Mouse (Mus musculus) lung, embryonic 15.5 days (tissue): ENCODE results near the gene Rpl19. TPM values are rescaled to one million over a fixed set of nuclear protein-coding genes. Genes with fewer than 3 reads are reported as not detected.

Experiments
- ATAC-seq: fragments of 200-750 bp; cut with Nextera tagmentation; 2 replicates; pipeline ENCODE4 v1.8.0; 2017; ENCODE audit warnings: moderate number of reproducible peaks, borderline replicate concordance; ENCODE audit not compliant: low FRiP score, low TSS enrichment; ENCODE audit errors: extremely low read depth
- H3K27ac ChIP-seq: fragments of 300-500 bp; sonication (generic); 2 replicates; pipeline ENCODE4 v1.5.1; 2015; ENCODE audit warnings: moderate library complexity, mild to moderate bottlenecking, inconsistent platforms
- H3K27me3 ChIP-seq: fragments of 300-500 bp; sonication (generic); 2 replicates; pipeline ENCODE4 v1.6.1; 2015; ENCODE audit warnings: inconsistent platforms
- H3K36me3 ChIP-seq: fragments of 300-500 bp; sonication (generic); 2 replicates; pipeline ENCODE4 v1.6.1; 2015; ENCODE audit warnings: inconsistent platforms
- H3K4me1 ChIP-seq: fragments of 300-500 bp; sonication (generic); 2 replicates; pipeline ENCODE4 v1.6.1; 2015; ENCODE audit warnings: inconsistent platforms
- H3K4me2 ChIP-seq: fragments of 300-500 bp; sonication (generic); 2 replicates; pipeline ENCODE4 v1.6.1; 2015; ENCODE audit warnings: inconsistent platforms, mild to moderate bottlenecking, moderate library complexity
- H3K4me3 ChIP-seq: fragments of 300-500 bp; sonication (generic); 2 replicates; pipeline ENCODE4 v1.5.1; 2015; ENCODE audit warnings: mild to moderate bottlenecking, inconsistent platforms
- H3K9ac ChIP-seq: fragments of 300-500 bp; sonication (generic); 2 replicates; pipeline ENCODE4 v1.6.1; 2015; ENCODE audit warnings: inconsistent platforms
- H3K9me3 ChIP-seq: fragments of 300-500 bp; sonication (generic); 2 replicates; pipeline ENCODE4 v1.6.1; 2016; ENCODE audit warnings: inconsistent platforms
- WGBS: fragments of 180-500 bp; shearing (Covaris S2); methylation state at CpG from one replicate; pipeline ENCODE4 v1.1.7; 2015; 5-methylcytosine and 5-hydroxymethylcytosine counted together
- polyA plus RNA-seq: library from polyadenylated mRNA; unstranded; fragments of >200 nt; fragmentation: Nextera tagmentation; extraction: Ambion mirVana; gene quantifications from 2 replicates; pipeline ENCODE4 v1.2.1, GENCODE M21; 2015

Rpl19 gene
- polyA plus RNA-seq: 1,039 and 1,081 TPM in 2 replicates

GRCm38 (mm10) chr11:98026570-98027296, at the start of gene Rpl19:
Gene Rpl19 (plus strand): TSS chr11:98026710.
- H3K4me3 ChIP-seq: peak within 1 kb of the TSS; percentile 94
- H3K9ac ChIP-seq: peak within 1 kb of the TSS; percentile 100
- H3K36me3 ChIP-seq: peaks cover 34% of the 10 kb centered on the region
- H3K4me1 ChIP-seq: peaks cover 17% of the 10 kb centered on the region
- H3K9me3 ChIP-seq: no peaks in the 10 kb centered on the region
- WGBS: under 1% methylated on average over 65 of the region's 69 CpGs
- no peaks in the 10 kb centered on the region for H3K27me3 ChIP-seq
- H3K4me2 ChIP-seq: peak within 1 kb of the TSS; percentile 71
- H3K27ac ChIP-seq: peak within 1 kb of the TSS; percentile 89
- ATAC-seq: peak; percentile 76

- Histone ChIP-seq H3K4me2 (no peak overlapping the region), H3K27ac (no peak overlapping the region), H3K4me1 (peaks cover 7% of the 10 kb centered on the region), H3K36me3 (no peaks in the 10 kb centered on the region), H3K9me3 (no peaks in the 10 kb centered on the region), H3K9ac (no peak overlapping the region), H3K27me3 (no peaks in the 10 kb centered on the region), H3K4me3 (no peak overlapping the region)
- no peak for ATAC-seq
- WGBS: 58% methylated on average over 5 of the region's 5 CpGs
These were observed 48.7 kb upstream of the Rpl19 start for GRCm38 (mm10) chr11:97977797-97978196.

GRCm38 (mm10) chr11:97978392-97978791, 48.1 kb upstream of the Rpl19 start:
- 78% methylated on average over 13 of the region's 13 CpGs for WGBS
- ATAC-seq: no peak
- H3K4me3 ChIP-seq: no peak overlapping the region

GRCm38 (mm10) chr11:97979824-97980495, 46.5 kb upstream of the Rpl19 start:
- WGBS: 65% methylated on average over 10 of the region's 10 CpGs
- no peaks in the 10 kb centered on the region for H3K36me3 ChIP-seq

More at GRCm38 (mm10) chr11:97978392-97978791, 48.1 kb upstream of the Rpl19 start:
- Histone ChIP-seq H3K36me3 (no peaks in the 10 kb centered on the region), H3K4me2 (no peak overlapping the region), H3K27me3 (no peaks in the 10 kb centered on the region; the same call in 1 of the 2 replicates), H3K9ac (no peak overlapping the region), H3K9me3 (no peaks in the 10 kb centered on the region), H3K27ac (no peak overlapping the region), H3K4me1 (peaks cover 7% of the 10 kb centered on the region)

GRCm38 (mm10) chr11:97980531-97980966, 46.0 kb upstream of the Rpl19 start:
- ATAC-seq: peak; percentile 43; the same call in 1 of the 2 replicates
- H3K9me3 ChIP-seq: no peaks in the 10 kb centered on the region
- H3K4me3 ChIP-seq: no peak overlapping the region
- 43% methylated on average over 9 of the region's 9 CpGs for WGBS
- H3K36me3 ChIP-seq: no peaks in the 10 kb centered on the region
- peaks cover 7% of the 10 kb centered on the region for H3K4me1 ChIP-seq
- H3K9ac ChIP-seq: no peak overlapping the region
- H3K4me2 ChIP-seq: no peak overlapping the region
- peaks cover 15% of the 10 kb centered on the region for H3K27me3 ChIP-seq
- H3K27ac ChIP-seq: no peak overlapping the region

More at GRCm38 (mm10) chr11:97979824-97980495, 46.5 kb upstream of the Rpl19 start:
- H3K4me2 ChIP-seq: no peak overlapping the region
- peaks cover 9% of the 10 kb centered on the region for H3K27me3 ChIP-seq
- H3K4me1 ChIP-seq: peaks cover 7% of the 10 kb centered on the region
- no peak overlapping the region for H3K4me3 ChIP-seq
- H3K9ac ChIP-seq: no peak overlapping the region
- no peaks in the 10 kb centered on the region for H3K9me3 ChIP-seq
- no peak overlapping the region for H3K27ac ChIP-seq
- ATAC-seq: no peak

- no peak for ATAC-seq
- H3K4me1 ChIP-seq: peaks cover 24% of the 10 kb centered on the region
- H3K9me3 ChIP-seq: no peaks in the 10 kb centered on the region
- 72% methylated on average over 9 of the region's 9 CpGs for WGBS
- H3K4me3 ChIP-seq: no peak overlapping the region
- H3K27ac ChIP-seq: no peak overlapping the region
- H3K27me3 ChIP-seq: peaks cover 30% of the 10 kb centered on the region
- H3K9ac ChIP-seq: no peak overlapping the region
- no peak overlapping the region for H3K4me2 ChIP-seq
- H3K36me3 ChIP-seq: no peaks in the 10 kb centered on the region
These were observed 43.8 kb upstream of the Rpl19 start for GRCm38 (mm10) chr11:97982721-97983120.

GRCm38 (mm10) chr11:97983506-97983905, 43.0 kb upstream of the Rpl19 start:
- Histone ChIP-seq H3K4me3 (no peak overlapping the region), H3K27me3 (peaks cover 30% of the 10 kb centered on the region), H3K36me3 (no peaks in the 10 kb centered on the region), H3K9ac (no peak overlapping the region), H3K4me1 (peaks cover 24% of the 10 kb centered on the region), H3K27ac (no peak overlapping the region), H3K4me2 (no peak overlapping the region), H3K9me3 (no peaks in the 10 kb centered on the region)
- WGBS: 73% methylated on average over 3 of the region's 3 CpGs
- ATAC-seq: no peak

GRCm38 (mm10) chr11:97983983-97984382, 42.5 kb upstream of the Rpl19 start:
- no peak overlapping the region for H3K4me2 ChIP-seq
- peaks cover 30% of the 10 kb centered on the region for H3K27me3 ChIP-seq
- no peak overlapping the region for H3K4me3 ChIP-seq
- H3K9ac ChIP-seq: no peak overlapping the region
- 75% methylated on average over 1 of the region's 1 CpGs for WGBS
- no peak overlapping the region for H3K27ac ChIP-seq
- peaks cover 25% of the 10 kb centered on the region for H3K4me1 ChIP-seq
- no peak for ATAC-seq
- H3K36me3 ChIP-seq: no peaks in the 10 kb centered on the region
- no peaks in the 10 kb centered on the region for H3K9me3 ChIP-seq

GRCm38 (mm10) chr11:97985727-97986677, 40.5 kb upstream of the Rpl19 start, which contains the start of gene Plxdc1:
Gene Plxdc1 (minus strand): TSS chr11:97986444.
- Histone ChIP-seq H3K9ac (peak within 1 kb of the TSS; percentile 51), H3K9me3 (no peaks in the 10 kb centered on the region), H3K4me1 (peaks cover 28% of the 10 kb centered on the region), H3K27me3 (peaks cover 30% of the 10 kb centered on the region), H3K4me3 (peak within 1 kb of the TSS; percentile 79), H3K4me2 (peak within 1 kb of the TSS; percentile 82), H3K36me3 (no peaks in the 10 kb centered on the region), H3K27ac (no peak within 1 kb of the TSS)
- WGBS: 2% methylated on average over 74 of the region's 74 CpGs
- ATAC-seq: no peak

- H3K27me3 ChIP-seq: peaks cover 30% of the 10 kb centered on the region
- H3K4me2 ChIP-seq: peak overlapping the region; percentile 82
- no peaks in the 10 kb centered on the region for H3K9me3 ChIP-seq
- no peak overlapping the region for H3K27ac ChIP-seq
- H3K4me1 ChIP-seq: peaks cover 28% of the 10 kb centered on the region
- ATAC-seq: no peak
- H3K4me3 ChIP-seq: peak overlapping the region; percentile 79
- 27% methylated on average over 14 of the region's 17 CpGs for WGBS
- H3K9ac ChIP-seq: peak overlapping the region; percentile 51; the same call in 1 of the 2 replicates
- no peaks in the 10 kb centered on the region for H3K36me3 ChIP-seq
These were observed 39.6 kb upstream of the Rpl19 start for GRCm38 (mm10) chr11:97986738-97987465.
